Mouse (Mus musculus) forelimb bud, embryonic 11.5 days (tissue): ENCODE measurements around the gene Hsdl1.

Experiments
- DNase-seq: peaks from one replicate; pipeline ENCODE4 v3.0.0-alpha.2; 2012; ENCODE audit warnings: low read depth, low spot score

The Hsdl1 gene

GRCm38 (mm10) chr8:119528762-119529161 lies 46.2 kb downstream of the Hsdl1 start:
- no peak for DNase-seq

GRCm38 (mm10) chr8:119520102-119520501 lies 54.9 kb downstream of the Hsdl1 start:
- DNase-seq = no peak

GRCm38 (mm10) chr8:119516674-119517073 lies 58.3 kb downstream of the Hsdl1 start:
- no peak for DNase-seq

- DNase-seq = no peak
These were observed 59.2 kb downstream of the Hsdl1 start for GRCm38 (mm10) chr8:119515767-119516166.

GRCm38 (mm10) chr8:119514940-119515339 lies 60.0 kb downstream of the Hsdl1 start:
- DNase-seq = no peak

- no peak for DNase-seq
These were observed 61.6 kb downstream of the Hsdl1 start for GRCm38 (mm10) chr8:119513405-119513804.
